Mouse (Mus musculus): Measurements from ENCODE around the gene Prdx1. TPM values are rescaled to one million over a fixed set of nuclear protein-coding genes. Genes with fewer than 3 reads are reported as not detected.

The Prdx1 gene
- polyA plus RNA-seq, 1 experiment from 2014 or later, result 481 TPM

- Histone ChIP-seq H3K27me3 (no peaks in the 10 kb centered on the region), H3K27ac (replicated peaks) (no peak overlapping the region), H3K36me3 (no peaks in the 10 kb centered on the region), H3K4me2 (replicated peaks) (no peak overlapping the region), H3K4me1 (no peaks in the 10 kb centered on the region), H3K9ac (replicated peaks) (no peak overlapping the region), H3K9me3 (no peaks in the 10 kb centered on the region), H3K4me3 (no peak overlapping the region)
- no peak for ATAC-seq (replicated peaks)
- 94% methylated on average over 2 of the region's 2 CpGs for WGBS
Measured at GRCm38 (mm10) chr4:116734996-116735395, 49.7 kb downstream of the Prdx1 start.

- Histone ChIP-seq H3K36me3 (no peaks in the 10 kb centered on the region), H3K9ac (replicated peaks) (no peak overlapping the region), H3K4me2 (replicated peaks) (no peak overlapping the region), H3K27ac (replicated peaks) (no peak overlapping the region), H3K4me1 (no peaks in the 10 kb centered on the region), H3K27me3 (no peaks in the 10 kb centered on the region), H3K4me3 (no peak overlapping the region), H3K9me3 (no peaks in the 10 kb centered on the region)
- ATAC-seq (replicated peaks), result no peak
- 86% methylated on average over 9 of the region's 9 CpGs for WGBS
Measured at GRCm38 (mm10) chr4:116738972-116739751, 53.8 kb downstream of the Prdx1 start.

- WGBS, result 91% methylated on average over 2 of the region's 2 CpGs
Measured at GRCm38 (mm10) chr4:116749750-116750149, 64.4 kb downstream of the Prdx1 start.

More at GRCm38 (mm10) chr4:116749750-116750149, 64.4 kb downstream of the Prdx1 start:
- ATAC-seq (replicated peaks), result no peak
- Histone ChIP-seq H3K27me3 (no peaks in the 10 kb centered on the region), H3K27ac (replicated peaks) (no peak overlapping the region), H3K9me3 (no peaks in the 10 kb centered on the region), H3K4me1 (no peaks in the 10 kb centered on the region), H3K4me3 (no peak overlapping the region), H3K36me3 (no peaks in the 10 kb centered on the region), H3K4me2 (replicated peaks) (no peak overlapping the region), H3K9ac (replicated peaks) (no peak overlapping the region)

Other genes starting within 250 kb of the Prdx1 start
- gene Mast2, start 221.4 kb upstream of the Prdx1 start, polyA plus RNA-seq (2015; fragmentation: Nextera tagmentation; extraction: Ambion mirVana), result 53.1 and 56.7 TPM in 2 replicates
- 18.0 and 18.6 TPM in 2 replicates for gene Ipp, start 178.0 kb upstream of the Prdx1 start, polyA plus RNA-seq (2015; fragmentation: Nextera tagmentation; extraction: Ambion mirVana)
- gene Tmem69, start 129.6 kb upstream of the Prdx1 start, polyA plus RNA-seq (2015; fragmentation: Nextera tagmentation; extraction: Ambion mirVana), result 21.9 and 26.8 TPM in 2 replicates
- gene Gpbp1l1, start 127.9 kb upstream of the Prdx1 start, polyA plus RNA-seq (2015; fragmentation: Nextera tagmentation; extraction: Ambion mirVana), result 19.7 and 21.8 TPM in 2 replicates
- gene Ccdc17, start 88.9 kb upstream of the Prdx1 start, polyA plus RNA-seq (2015; fragmentation: Nextera tagmentation; extraction: Ambion mirVana), result 3.8 and 4.6 TPM in 2 replicates
- 131 and 133 TPM in 2 replicates for gene Nasp, start 57.6 kb upstream of the Prdx1 start, polyA plus RNA-seq (2015; fragmentation: Nextera tagmentation; extraction: Ambion mirVana)
- 775 and 779 TPM in 2 replicates for gene Akr1a1, start 33.9 kb upstream of the Prdx1 start, polyA plus RNA-seq (2015; fragmentation: Nextera tagmentation; extraction: Ambion mirVana)
- gene Mmachc, start 22.9 kb downstream of the Prdx1 start, polyA plus RNA-seq (2015; fragmentation: Nextera tagmentation; extraction: Ambion mirVana), result 25.5 and 27.7 TPM in 2 replicates
- 17.2 and 19.5 TPM in 2 replicates for gene Ccdc163, start 23.0 kb downstream of the Prdx1 start, polyA plus RNA-seq (2015; fragmentation: Nextera tagmentation; extraction: Ambion mirVana)
- gene Tesk2, start 35.4 kb downstream of the Prdx1 start, polyA plus RNA-seq (2015; fragmentation: Nextera tagmentation; extraction: Ambion mirVana), result 4.3 and 5.5 TPM in 2 replicates
- gene Toe1, start 122.1 kb downstream of the Prdx1 start, polyA plus RNA-seq (2015; fragmentation: Nextera tagmentation; extraction: Ambion mirVana), result 29.0 and 31.9 TPM in 2 replicates
- gene Mutyh, start 122.2 kb downstream of the Prdx1 start, polyA plus RNA-seq (2015; fragmentation: Nextera tagmentation; extraction: Ambion mirVana), result 9.5 and 10.1 TPM in 2 replicates
- gene Hpdl, start 136.2 kb downstream of the Prdx1 start, polyA plus RNA-seq (2015; fragmentation: Nextera tagmentation; extraction: Ambion mirVana), result 0.59 and 0.73 TPM in 2 replicates
- gene Zswim5, start 191.8 kb downstream of the Prdx1 start, polyA plus RNA-seq (2015; fragmentation: Nextera tagmentation; extraction: Ambion mirVana), result 9.2 and 9.5 TPM in 2 replicates